Mouse (Mus musculus): ENCODE measurements around the gene Lrig1. TPM values are rescaled to one million over a fixed set of nuclear protein-coding genes. Genes with fewer than 3 reads are reported as not detected.

Lrig1 gene
- polyA plus RNA-seq, 1 experiment = 34.6 TPM

- peaks cover 18% of the 10 kb centered on the region for H3K4me1 ChIP-seq (ENCODE audit: control insufficient read depth, insufficient read depth, low read length)
- no peak overlapping the region for H3K4me3 ChIP-seq (ENCODE audit: insufficient read depth, low read length)
- no peak overlapping the region for H3K27ac ChIP-seq (ENCODE audit: insufficient read depth, low read length)
- TF ChIP-seq POLR2A (IDR thresholded peaks at IDR 0.05; ENCODE audit: low read depth, low read length) (no peak), CTCF (IDR thresholded peaks at IDR 0.05; ENCODE audit: borderline replicate concordance, insufficient read depth, low read length) (no peak)
Measured at GRCm38 (mm10) chr6:94666432-94667119, 33.4 kb downstream of the Lrig1 start.

GRCm38 (mm10) chr6:94665677-94666076 lies 34.3 kb downstream of the Lrig1 start:
- TF ChIP-seq POLR2A (IDR thresholded peaks at IDR 0.05; ENCODE audit: low read depth, low read length) = no peak
- no peak for TF ChIP-seq CTCF (IDR thresholded peaks at IDR 0.05; ENCODE audit: borderline replicate concordance, insufficient read depth, low read length)
- Histone ChIP-seq H3K4me3 (ENCODE audit: insufficient read depth, low read length) (no peak overlapping the region), H3K27ac (ENCODE audit: insufficient read depth, low read length) (no peak overlapping the region), H3K4me1 (ENCODE audit: control insufficient read depth, insufficient read depth, low read length) (peaks cover 18% of the 10 kb centered on the region)

GRCm38 (mm10) chr6:94665248-94665647 lies 34.7 kb downstream of the Lrig1 start:
- peaks cover 18% of the 10 kb centered on the region for H3K4me1 ChIP-seq (ENCODE audit: control insufficient read depth, insufficient read depth, low read length)
- no peak overlapping the region for H3K27ac ChIP-seq (ENCODE audit: insufficient read depth, low read length)
- no peak for TF ChIP-seq CTCF (IDR thresholded peaks at IDR 0.05; ENCODE audit: borderline replicate concordance, insufficient read depth, low read length)
- TF ChIP-seq POLR2A (IDR thresholded peaks at IDR 0.05; ENCODE audit: low read depth, low read length) = no peak
- no peak overlapping the region for H3K4me3 ChIP-seq (ENCODE audit: insufficient read depth, low read length)

- H3K4me1 ChIP-seq (ENCODE audit: control insufficient read depth, insufficient read depth, low read length) = peaks cover 16% of the 10 kb centered on the region
- no peak overlapping the region for H3K27ac ChIP-seq (ENCODE audit: insufficient read depth, low read length)
- no peak overlapping the region for H3K4me3 ChIP-seq (ENCODE audit: insufficient read depth, low read length)
- TF ChIP-seq POLR2A (IDR thresholded peaks at IDR 0.05; ENCODE audit: low read depth, low read length) (no peak), CTCF (IDR thresholded peaks at IDR 0.05; ENCODE audit: borderline replicate concordance, insufficient read depth, low read length) (no peak)
Measured at GRCm38 (mm10) chr6:94664000-94664399, 36.0 kb downstream of the Lrig1 start.

- H3K4me1 ChIP-seq (ENCODE audit: control insufficient read depth, insufficient read depth, low read length) = peaks cover 13% of the 10 kb centered on the region
- no peak for TF ChIP-seq POLR2A (IDR thresholded peaks at IDR 0.05; ENCODE audit: low read depth, low read length)
- TF ChIP-seq CTCF (IDR thresholded peaks at IDR 0.05; ENCODE audit: borderline replicate concordance, insufficient read depth, low read length) = no peak
- no peak overlapping the region for H3K4me3 ChIP-seq (ENCODE audit: insufficient read depth, low read length)
- no peak overlapping the region for H3K27ac ChIP-seq (ENCODE audit: insufficient read depth, low read length)
Measured at GRCm38 (mm10) chr6:94661923-94662322, 38.0 kb downstream of the Lrig1 start.

GRCm38 (mm10) chr6:94661321-94661720 lies 38.6 kb downstream of the Lrig1 start:
- H3K4me3 ChIP-seq (ENCODE audit: insufficient read depth, low read length) = no peak overlapping the region
- peaks cover 14% of the 10 kb centered on the region for H3K4me1 ChIP-seq (ENCODE audit: control insufficient read depth, insufficient read depth, low read length)
- TF ChIP-seq POLR2A (IDR thresholded peaks at IDR 0.05; ENCODE audit: low read depth, low read length) = no peak
- no peak for TF ChIP-seq CTCF (IDR thresholded peaks at IDR 0.05; ENCODE audit: borderline replicate concordance, insufficient read depth, low read length)
- H3K27ac ChIP-seq (ENCODE audit: insufficient read depth, low read length) = no peak overlapping the region

- no peak overlapping the region for H3K4me3 ChIP-seq (ENCODE audit: insufficient read depth, low read length)
- peaks cover 15% of the 10 kb centered on the region for H3K4me1 ChIP-seq (ENCODE audit: control insufficient read depth, insufficient read depth, low read length)
- TF ChIP-seq POLR2A (IDR thresholded peaks at IDR 0.05; ENCODE audit: low read depth, low read length) = no peak
- no peak for TF ChIP-seq CTCF (IDR thresholded peaks at IDR 0.05; ENCODE audit: borderline replicate concordance, insufficient read depth, low read length)
- H3K27ac ChIP-seq (ENCODE audit: insufficient read depth, low read length) = no peak overlapping the region
Measured at GRCm38 (mm10) chr6:94659886-94660333, 40.0 kb downstream of the Lrig1 start.

GRCm38 (mm10) chr6:94658136-94658480 lies 41.9 kb downstream of the Lrig1 start:
- TF ChIP-seq CTCF (IDR thresholded peaks at IDR 0.05; ENCODE audit: borderline replicate concordance, insufficient read depth, low read length) (no peak), POLR2A (IDR thresholded peaks at IDR 0.05; ENCODE audit: low read depth, low read length) (no peak)
- Histone ChIP-seq H3K4me3 (ENCODE audit: insufficient read depth, low read length) (no peak overlapping the region), H3K4me1 (ENCODE audit: control insufficient read depth, insufficient read depth, low read length) (peaks cover 22% of the 10 kb centered on the region), H3K27ac (ENCODE audit: insufficient read depth, low read length) (peak overlapping the region; percentile 91)

- Histone ChIP-seq H3K27ac (ENCODE audit: insufficient read depth, low read length) (peak overlapping the region; percentile 91), H3K4me3 (ENCODE audit: insufficient read depth, low read length) (no peak overlapping the region), H3K4me1 (ENCODE audit: control insufficient read depth, insufficient read depth, low read length) (peaks cover 26% of the 10 kb centered on the region)
- TF ChIP-seq CTCF (IDR thresholded peaks at IDR 0.05; ENCODE audit: borderline replicate concordance, insufficient read depth, low read length) = no peak
- TF ChIP-seq POLR2A (IDR thresholded peaks at IDR 0.05; ENCODE audit: low read depth, low read length) = no peak
Measured at GRCm38 (mm10) chr6:94657204-94658135, 42.5 kb downstream of the Lrig1 start.
